Mouse (Mus musculus): ENCODE data around the gene Slc9a2. TPM values are rescaled to one million over a fixed set of nuclear protein-coding genes. Genes with fewer than 3 reads are reported as not detected.
A peak's percentile ranks its signal among the peaks of the same experiment; 100 is the strongest.

The Slc9a2 gene
- 0.06 TPM in 1 of 2 replicates, not detected in the other for polyA plus RNA-seq (2014; fragmentation: Nextera tagmentation; extraction: Ambion mirVana)

GRCm38 (mm10) chr1:40680067-40680867 is at the start of gene Slc9a2:
TSS of gene Slc9a2 (plus strand) at chr1:40680574.
- peak within 1 kb of the TSS; percentile 100 for H3K4me2 ChIP-seq (replicated peaks; ENCODE audit: low read depth, low read length)
- no peaks in the 10 kb centered on the region for H3K36me3 ChIP-seq (ENCODE audit: control insufficient read depth, insufficient read depth, low read length)
- no peaks in the 10 kb centered on the region for H3K9me3 ChIP-seq (ENCODE audit: control insufficient read depth, low read length)
- 2% methylated on average over 25 of the region's 25 CpGs for WGBS
- H3K4me1 ChIP-seq (replicated peaks; ENCODE audit: control insufficient read depth, insufficient read depth, low read length) = peaks cover 6% of the 10 kb centered on the region; the same call in 1 of the 2 replicates
- H3K9ac ChIP-seq (ENCODE audit: low read depth, low read length) = peak within 1 kb of the TSS; percentile 45
- peak within 1 kb of the TSS; percentile 58 for H3K4me3 ChIP-seq (ENCODE audit: low read depth, low read length)
- peak; percentile 51 for DNase-seq (ENCODE audit: low spot score)
- no peak within 1 kb of the TSS for H3K27ac ChIP-seq (ENCODE audit: low read depth, low read length)
- H3K27me3 ChIP-seq (ENCODE audit: control insufficient read depth, insufficient read depth, low read length) = peaks cover 46% of the 10 kb centered on the region
- ATAC-seq (ENCODE audit: low FRiP score) = peak; percentile 34; the same call in 1 of the 2 replicates

GRCm38 (mm10) chr1:40632407-40633062 is 47.8 kb upstream of the Slc9a2 start:
- no peaks in the 10 kb centered on the region for H3K27me3 ChIP-seq (ENCODE audit: control insufficient read depth, insufficient read depth, low read length)
- H3K9me3 ChIP-seq (ENCODE audit: control insufficient read depth, low read length) = no peaks in the 10 kb centered on the region
- H3K27ac ChIP-seq (ENCODE audit: low read depth, low read length) = no peak overlapping the region
- no peak for DNase-seq (ENCODE audit: low spot score)
- no peaks in the 10 kb centered on the region for H3K36me3 ChIP-seq (ENCODE audit: control insufficient read depth, insufficient read depth, low read length)
- H3K4me1 ChIP-seq (replicated peaks; ENCODE audit: control insufficient read depth, insufficient read depth, low read length) = no peaks in the 10 kb centered on the region
- no peak overlapping the region for H3K4me2 ChIP-seq (replicated peaks; ENCODE audit: low read depth, low read length)
- H3K4me3 ChIP-seq (ENCODE audit: low read depth, low read length) = no peak overlapping the region
- WGBS = 66% methylated on average over 2 of the region's 2 CpGs
- ATAC-seq (ENCODE audit: low FRiP score) = no peak
- no peak overlapping the region for H3K9ac ChIP-seq (ENCODE audit: low read depth, low read length)

- no peaks in the 10 kb centered on the region for H3K27me3 ChIP-seq (ENCODE audit: control insufficient read depth, insufficient read depth, low read length)
- H3K4me3 ChIP-seq (ENCODE audit: low read depth, low read length) = no peak overlapping the region
- 69% methylated on average over 4 of the region's 4 CpGs for WGBS
- peak; percentile 7 for DNase-seq (ENCODE audit: low spot score)
- no peaks in the 10 kb centered on the region for H3K9me3 ChIP-seq (ENCODE audit: control insufficient read depth, low read length)
- H3K9ac ChIP-seq (ENCODE audit: low read depth, low read length) = no peak overlapping the region
- H3K36me3 ChIP-seq (ENCODE audit: control insufficient read depth, insufficient read depth, low read length) = no peaks in the 10 kb centered on the region
- no peaks in the 10 kb centered on the region for H3K4me1 ChIP-seq (replicated peaks; ENCODE audit: control insufficient read depth, insufficient read depth, low read length)
- no peak overlapping the region for H3K4me2 ChIP-seq (replicated peaks; ENCODE audit: low read depth, low read length)
- no peak for ATAC-seq (ENCODE audit: low FRiP score)
- H3K27ac ChIP-seq (ENCODE audit: low read depth, low read length) = no peak overlapping the region
These were observed 45.8 kb upstream of the Slc9a2 start for GRCm38 (mm10) chr1:40634608-40635007.

- H3K4me2 ChIP-seq (replicated peaks; ENCODE audit: low read depth, low read length) = no peak overlapping the region
- ATAC-seq (ENCODE audit: low FRiP score) (no peak), DNase-seq (ENCODE audit: low spot score) (no peak)
- H3K4me1 ChIP-seq (replicated peaks; ENCODE audit: control insufficient read depth, insufficient read depth, low read length) = no peaks in the 10 kb centered on the region
- no peaks in the 10 kb centered on the region for H3K27me3 ChIP-seq (ENCODE audit: control insufficient read depth, insufficient read depth, low read length)
- H3K4me3 ChIP-seq (ENCODE audit: low read depth, low read length) = no peak overlapping the region
- no peaks in the 10 kb centered on the region for H3K9me3 ChIP-seq (ENCODE audit: control insufficient read depth, low read length)
- 71% methylated on average over 2 of the region's 2 CpGs for WGBS
- H3K9ac ChIP-seq (ENCODE audit: low read depth, low read length) = no peak overlapping the region
- H3K27ac ChIP-seq (ENCODE audit: low read depth, low read length) = no peak overlapping the region
- no peaks in the 10 kb centered on the region for H3K36me3 ChIP-seq (ENCODE audit: control insufficient read depth, insufficient read depth, low read length)
These were observed 32.1 kb upstream of the Slc9a2 start for GRCm38 (mm10) chr1:40648234-40648633.

GRCm38 (mm10) chr1:40650803-40651497 is 29.4 kb upstream of the Slc9a2 start:
- DNase-seq (ENCODE audit: low spot score) = no peak
- Histone ChIP-seq H3K27me3 (ENCODE audit: control insufficient read depth, insufficient read depth, low read length) (no peaks in the 10 kb centered on the region), H3K4me1 (replicated peaks; ENCODE audit: control insufficient read depth, insufficient read depth, low read length) (no peaks in the 10 kb centered on the region), H3K9me3 (ENCODE audit: control insufficient read depth, low read length) (no peaks in the 10 kb centered on the region), H3K4me2 (replicated peaks; ENCODE audit: low read depth, low read length) (no peak overlapping the region), H3K36me3 (ENCODE audit: control insufficient read depth, insufficient read depth, low read length) (no peaks in the 10 kb centered on the region), H3K9ac (ENCODE audit: low read depth, low read length) (no peak overlapping the region), H3K4me3 (ENCODE audit: low read depth, low read length) (no peak overlapping the region), H3K27ac (ENCODE audit: low read depth, low read length) (no peak overlapping the region)
- WGBS = 79% methylated on average over 6 of the region's 6 CpGs
- no peak for ATAC-seq (ENCODE audit: low FRiP score)

GRCm38 (mm10) chr1:40657035-40657434 is 23.3 kb upstream of the Slc9a2 start:
- Histone ChIP-seq H3K9ac (ENCODE audit: low read depth, low read length) (no peak overlapping the region), H3K27me3 (ENCODE audit: control insufficient read depth, insufficient read depth, low read length) (no peaks in the 10 kb centered on the region), H3K4me1 (replicated peaks; ENCODE audit: control insufficient read depth, insufficient read depth, low read length) (no peaks in the 10 kb centered on the region), H3K4me3 (ENCODE audit: low read depth, low read length) (no peak overlapping the region), H3K4me2 (replicated peaks; ENCODE audit: low read depth, low read length) (no peak overlapping the region), H3K9me3 (ENCODE audit: control insufficient read depth, low read length) (no peaks in the 10 kb centered on the region), H3K27ac (ENCODE audit: low read depth, low read length) (no peak overlapping the region), H3K36me3 (ENCODE audit: control insufficient read depth, insufficient read depth, low read length) (no peaks in the 10 kb centered on the region)
- ATAC-seq (ENCODE audit: low FRiP score) = no peak
- 84% methylated on average over 4 of the region's 4 CpGs for WGBS
- no peak for DNase-seq (ENCODE audit: low spot score)

- 49% methylated on average over 8 of the region's 8 CpGs for WGBS
- ATAC-seq (ENCODE audit: low FRiP score) (no peak), DNase-seq (ENCODE audit: low spot score) (peak; percentile 70)
- Histone ChIP-seq H3K4me3 (ENCODE audit: low read depth, low read length) (no peak overlapping the region), H3K9me3 (ENCODE audit: control insufficient read depth, low read length) (no peaks in the 10 kb centered on the region), H3K4me2 (replicated peaks; ENCODE audit: low read depth, low read length) (no peak overlapping the region), H3K27me3 (ENCODE audit: control insufficient read depth, insufficient read depth, low read length) (no peaks in the 10 kb centered on the region), H3K27ac (ENCODE audit: low read depth, low read length) (no peak overlapping the region), H3K9ac (ENCODE audit: low read depth, low read length) (no peak overlapping the region), H3K4me1 (replicated peaks; ENCODE audit: control insufficient read depth, insufficient read depth, low read length) (no peaks in the 10 kb centered on the region), H3K36me3 (ENCODE audit: control insufficient read depth, insufficient read depth, low read length) (no peaks in the 10 kb centered on the region)
These were observed 22.3 kb upstream of the Slc9a2 start for GRCm38 (mm10) chr1:40657978-40658496.

GRCm38 (mm10) chr1:40659017-40659416 is 21.4 kb upstream of the Slc9a2 start:
- H3K36me3 ChIP-seq (ENCODE audit: control insufficient read depth, insufficient read depth, low read length) = no peaks in the 10 kb centered on the region
- 68% methylated on average over 12 of the region's 12 CpGs for WGBS

More at GRCm38 (mm10) chr1:40659017-40659416, 21.4 kb upstream of the Slc9a2 start:
- Histone ChIP-seq H3K4me3 (ENCODE audit: low read depth, low read length) (no peak overlapping the region), H3K4me1 (replicated peaks; ENCODE audit: control insufficient read depth, insufficient read depth, low read length) (no peaks in the 10 kb centered on the region), H3K4me2 (replicated peaks; ENCODE audit: low read depth, low read length) (no peak overlapping the region), H3K9ac (ENCODE audit: low read depth, low read length) (no peak overlapping the region), H3K27me3 (ENCODE audit: control insufficient read depth, insufficient read depth, low read length) (no peaks in the 10 kb centered on the region), H3K9me3 (ENCODE audit: control insufficient read depth, low read length) (no peaks in the 10 kb centered on the region), H3K27ac (ENCODE audit: low read depth, low read length) (no peak overlapping the region)
- no peak for DNase-seq (ENCODE audit: low spot score)
- ATAC-seq (ENCODE audit: low FRiP score) = no peak

Measured in hindbrain, embryonic 11.5 days (tissue).